Mouse (Mus musculus): ENCODE results near the gene Khsrp.

DNA sequence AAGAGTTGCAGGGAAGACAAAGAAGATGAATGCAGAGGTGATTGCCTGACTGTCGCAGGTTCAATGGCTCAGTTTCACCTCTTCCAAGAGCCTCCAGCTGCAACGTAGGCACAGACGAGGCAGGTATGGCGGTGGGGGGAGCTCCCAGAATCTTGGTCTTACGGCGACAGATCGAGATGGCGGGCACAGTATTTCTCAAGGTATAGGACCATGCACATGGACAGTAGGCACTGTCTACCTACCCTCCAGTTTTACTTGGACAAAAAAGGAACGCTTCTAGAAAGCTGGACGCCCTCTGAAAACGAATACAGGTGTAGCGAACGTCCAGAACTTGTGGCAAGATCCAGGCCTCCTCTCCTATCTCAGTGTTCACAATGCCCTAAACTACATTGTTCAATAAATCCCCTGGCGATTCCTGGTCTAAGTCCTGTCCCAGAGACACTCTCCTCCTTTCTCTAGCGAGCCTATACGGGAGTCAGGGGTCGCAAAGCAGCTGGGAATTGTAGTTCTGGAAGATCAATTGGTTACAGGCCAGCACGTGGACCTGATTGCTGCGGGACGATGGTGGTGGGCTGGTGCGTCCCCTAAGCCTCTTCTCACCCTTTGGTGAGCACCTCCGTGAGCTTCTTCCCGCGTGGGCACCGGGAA, 41.7 kb downstream of the Khsrp start:
- TF ChIP-seq CTCF (IDR thresholded peaks at IDR 0.05; ENCODE audit: extremely low read depth, insufficient read depth, insufficient read length, insufficient replicate concordance) (no peak), POLR2A (IDR thresholded peaks at IDR 0.05; ENCODE audit: low read depth, low read length) (no peak)
